Mouse (Mus musculus) cerebellum, adult 2 months (tissue): ENCODE data around the gene Plcg2.

ENCODE experiments used
- CTCF ChIP-seq: fragments of 200-500 bp; IDR thresholded peaks from 2 replicates; pipeline ENCODE4 v1.5.1; 2011; ENCODE audit warnings: low read depth, mild to moderate bottlenecking, control low read depth, low read length, moderate library complexity, borderline replicate concordance; ENCODE audit not compliant: insufficient read depth
- POLR2A ChIP-seq: fragments of 200-500 bp; IDR thresholded peaks from 2 replicates; pipeline ENCODE4 v1.6.1; 2011; ENCODE audit warnings: low read length, control low read depth, borderline replicate concordance; ENCODE audit not compliant: insufficient read depth

GRCm38 (mm10) chr8:117683925-117684472, 185.9 kb downstream of the Plcg2 start:
- TF ChIP-seq POLR2A (no peak), CTCF (no peak)
